Mouse (Mus musculus) hindbrain, embryonic 16.5 days (tissue): Measurements from ENCODE around the gene Gtf2f2. TPM values are rescaled to one million over a fixed set of nuclear protein-coding genes. Genes with fewer than 3 reads are reported as not detected.
"Not testable (repeated sequence)": the region's sequence is repeated elsewhere in the genome, so short reads cannot be mapped to it uniquely, and the experiment has no call there.

Experiments
- ATAC-seq: fragments of 200-750 bp; cut with Nextera tagmentation; 2 replicates; pipeline ENCODE4 v1.8.0; 2017; ENCODE audit warnings: moderate TSS enrichment, moderate library complexity
- H3K27ac ChIP-seq: fragments of 300-500 bp; sonication (generic); 2 replicates; pipeline ENCODE4 v1.5.1; 2014; ENCODE audit warnings: low read depth, mild to moderate bottlenecking, control low read depth, low read length, moderate library complexity
- H3K27me3 ChIP-seq: fragments of 300-500 bp; sonication (generic); replicated peaks from 2 replicates; pipeline ENCODE4 v1.6.1; 2014; ENCODE audit warnings: low read length; ENCODE audit not compliant: control insufficient read depth, insufficient read depth
- H3K36me3 ChIP-seq: fragments of 300-500 bp; sonication (generic); 2 replicates; pipeline ENCODE4 v1.6.1; 2014; ENCODE audit warnings: mild to moderate bottlenecking, low read length, moderate library complexity, mixed read lengths; ENCODE audit not compliant: control insufficient read depth, insufficient read depth
- H3K4me1 ChIP-seq: fragments of 300-500 bp; sonication (generic); 2 replicates; pipeline ENCODE4 v1.6.1; 2014; ENCODE audit warnings: low read depth, low read length; ENCODE audit not compliant: control insufficient read depth, insufficient read depth
- H3K4me2 ChIP-seq: fragments of 300-500 bp; sonication (generic); 2 replicates; pipeline ENCODE4 v1.6.1; 2014; ENCODE audit warnings: mild to moderate bottlenecking, low read length, control low read depth, moderate library complexity
- H3K4me3 ChIP-seq: fragments of 300-500 bp; sonication (generic); 2 replicates; pipeline ENCODE4 v1.5.1; 2014; ENCODE audit warnings: mild to moderate bottlenecking, low read length, control low read depth, moderate library complexity
- H3K9ac ChIP-seq: fragments of 300-500 bp; sonication (generic); 2 replicates; pipeline ENCODE4 v1.6.1; 2014; ENCODE audit warnings: low read depth, mild to moderate bottlenecking, control low read depth, low read length, moderate library complexity
- H3K9me3 ChIP-seq: fragments of 300-500 bp; sonication (generic); 2 replicates; pipeline ENCODE4 v1.6.1; 2014; ENCODE audit warnings: mild to moderate bottlenecking, low read length, moderate library complexity; ENCODE audit not compliant: control insufficient read depth
- WGBS: fragments of 180-500 bp; shearing (Covaris S2); extraction: QIAGEN DNeasy Blood & Tissue Kit; methylation state at CpG from one replicate; pipeline ENCODE4 v1.1.7; 2014; 5-methylcytosine and 5-hydroxymethylcytosine counted together
- polyA plus RNA-seq: library from polyadenylated mRNA; unstranded; fragments of >200 nt; fragmentation: Nextera tagmentation; extraction: Ambion mirVana; gene quantifications from 2 replicates; pipeline ENCODE4 v1.2.1, GENCODE M21; 2015

Gene Gtf2f2
- polyA plus RNA-seq, 1 experiment from 2014 or later, result 33.2 TPM

- no peak overlapping the region for H3K9ac ChIP-seq
- no peaks in the 10 kb centered on the region for H3K36me3 ChIP-seq
- 57% methylated on average over 2 of the region's 2 CpGs for WGBS
- H3K4me1 ChIP-seq, result no peaks in the 10 kb centered on the region
- ATAC-seq, result no peak
- no peaks in the 10 kb centered on the region for H3K9me3 ChIP-seq
- no peak overlapping the region for H3K4me2 ChIP-seq
- no peak overlapping the region for H3K4me3 ChIP-seq
- no peaks in the 10 kb centered on the region for H3K27me3 ChIP-seq
- H3K27ac ChIP-seq, result no peak overlapping the region
These were observed 57.7 kb downstream of the Gtf2f2 start for GRCm38 (mm10) chr14:75953011-75953410.

- H3K27me3 ChIP-seq, result no peaks in the 10 kb centered on the region
- no peak overlapping the region for H3K9ac ChIP-seq
- H3K4me2 ChIP-seq, result no peak overlapping the region
- H3K36me3 ChIP-seq, result no peaks in the 10 kb centered on the region
- 37% methylated on average over 3 of the region's 3 CpGs for WGBS
- H3K4me1 ChIP-seq, result peaks cover 4% of the 10 kb centered on the region
- no peak overlapping the region; the same call in 1 of the 2 replicates for H3K27ac ChIP-seq
- ATAC-seq, result peak; percentile 65; the same call in 1 of the 2 replicates
- no peaks in the 10 kb centered on the region for H3K9me3 ChIP-seq
- no peak overlapping the region for H3K4me3 ChIP-seq
These were observed 63.0 kb downstream of the Gtf2f2 start for GRCm38 (mm10) chr14:75947674-75948073.

GRCm38 (mm10) chr14:75942365-75942764 lies 68.3 kb downstream of the Gtf2f2 start:
- no peaks in the 10 kb centered on the region for H3K4me1 ChIP-seq
- ATAC-seq, result no peak
- 96% methylated on average over 3 of the region's 3 CpGs for WGBS
- no peaks in the 10 kb centered on the region for H3K36me3 ChIP-seq
- H3K4me2 ChIP-seq, result no peak overlapping the region
- H3K9me3 ChIP-seq, result no peaks in the 10 kb centered on the region
- H3K9ac ChIP-seq, result no peak overlapping the region
- H3K27ac ChIP-seq, result no peak overlapping the region
- H3K27me3 ChIP-seq, result no peaks in the 10 kb centered on the region
- no peak overlapping the region for H3K4me3 ChIP-seq

DNA sequence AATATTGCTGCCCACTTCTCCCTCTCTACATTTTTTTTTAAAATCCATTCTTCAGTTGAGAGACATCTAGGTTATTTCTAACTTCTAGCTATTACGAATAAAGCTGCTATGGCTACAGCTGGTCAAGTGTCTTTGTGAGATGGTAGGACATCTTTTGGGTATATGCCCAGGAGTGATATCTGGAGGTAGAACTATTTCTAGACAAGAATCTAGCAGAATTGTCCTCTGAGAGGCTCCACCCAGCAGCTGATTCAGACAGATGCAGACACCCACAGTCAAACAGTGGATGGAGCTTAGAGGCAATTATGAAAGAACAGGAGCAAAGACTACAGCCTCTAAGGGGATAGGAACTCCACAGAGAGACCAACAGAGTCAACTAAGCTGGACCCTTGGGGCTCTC lies 69.2 kb downstream of the Gtf2f2 start:
- H3K4me3 ChIP-seq, result no peak overlapping the region

DNA sequence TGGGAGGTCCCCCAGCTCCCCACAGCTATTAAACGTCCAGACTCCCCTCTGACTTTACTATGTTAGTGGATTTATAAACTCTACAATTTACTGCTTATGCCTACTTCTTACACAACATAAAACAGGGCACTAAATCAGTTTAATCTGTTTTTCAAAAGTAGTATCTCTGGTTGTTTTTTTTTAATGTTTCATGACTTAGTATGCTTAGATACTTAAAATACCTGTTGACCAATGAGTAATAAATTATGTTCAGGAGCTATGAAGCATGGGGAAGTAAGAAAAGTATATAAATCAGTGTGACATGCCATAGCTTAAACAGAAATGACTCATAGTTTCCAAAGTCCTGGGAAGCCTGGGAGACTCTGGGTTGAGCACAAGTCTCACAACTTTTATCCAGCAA lies 73.0 kb downstream of the Gtf2f2 start:
- H3K9ac ChIP-seq, result no peak overlapping the region
- no peaks in the 10 kb centered on the region for H3K9me3 ChIP-seq
- no peak overlapping the region for H3K4me3 ChIP-seq
- H3K36me3 ChIP-seq, result no peaks in the 10 kb centered on the region
- no peak overlapping the region for H3K27ac ChIP-seq
- H3K4me2 ChIP-seq, result no peak overlapping the region
- H3K4me1 ChIP-seq, result no peaks in the 10 kb centered on the region
- no peaks in the 10 kb centered on the region for H3K27me3 ChIP-seq
- ATAC-seq, result no peak
- 87% methylated on average over 1 of the region's 1 CpGs for WGBS

More for the DNA sequence above, 69.2 kb downstream of the Gtf2f2 start:
- Histone ChIP-seq H3K27ac (no peak overlapping the region), H3K36me3 (no peaks in the 10 kb centered on the region), H3K27me3 (no peaks in the 10 kb centered on the region), H3K4me2 (no peak overlapping the region), H3K4me1 (no peaks in the 10 kb centered on the region), H3K9ac (no peak overlapping the region), H3K9me3 (no peaks in the 10 kb centered on the region)
- no peak for ATAC-seq
- WGBS, result 96% methylated on average over 1 of the region's 1 CpGs

DNA sequence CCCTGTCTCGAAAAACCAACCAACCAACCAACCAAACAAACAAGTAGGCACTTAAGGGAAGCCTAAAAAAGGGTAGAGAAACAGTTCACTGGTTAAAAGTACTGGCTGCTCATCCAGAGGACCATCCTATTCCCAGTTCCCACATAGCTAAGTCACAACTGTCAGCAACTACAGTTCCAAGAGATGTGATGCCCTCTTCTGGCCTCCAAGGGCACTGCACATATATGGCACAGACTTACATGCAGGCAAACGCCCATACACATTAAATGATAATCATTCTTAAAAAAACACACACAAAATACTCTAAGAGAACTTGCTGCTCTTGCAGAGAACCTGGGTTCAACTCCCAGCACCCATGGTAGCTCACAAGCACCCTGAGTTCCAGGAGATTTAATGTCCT lies 76.3 kb downstream of the Gtf2f2 start:
- Histone ChIP-seq H3K27ac (no peak overlapping the region), H3K9me3 (no peaks in the 10 kb centered on the region), H3K9ac (no peak overlapping the region), H3K4me3 (no peak overlapping the region), H3K4me2 (no peak overlapping the region), H3K36me3 (no peaks in the 10 kb centered on the region), H3K4me1 (no peaks in the 10 kb centered on the region), H3K27me3 (no peaks in the 10 kb centered on the region)
- WGBS, result 90% methylated on average over 2 of the region's 2 CpGs
- no peak for ATAC-seq

DNA sequence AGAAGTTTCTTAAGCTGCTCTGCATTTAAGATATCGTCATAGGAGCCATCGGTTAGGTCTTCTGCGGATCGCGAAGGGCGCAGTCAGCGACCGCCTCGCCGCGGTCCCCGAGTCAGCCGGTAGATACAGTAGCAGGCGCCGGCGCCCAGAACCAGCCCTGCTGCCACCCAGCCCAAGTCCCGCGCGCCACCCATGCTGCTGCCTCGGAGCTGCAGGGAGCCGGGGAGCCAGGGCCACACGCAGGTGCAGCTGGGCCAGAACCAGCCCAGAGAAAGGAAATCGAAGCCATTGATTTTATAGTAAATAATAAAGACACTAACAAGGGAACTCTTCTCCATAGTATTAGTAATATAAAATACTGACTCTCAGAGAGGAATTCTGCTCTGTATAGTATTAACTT lies 79.4 kb downstream of the Gtf2f2 start:
- 97% methylated on average over 23 of the region's 23 CpGs for WGBS
- no peaks in the 10 kb centered on the region for H3K9me3 ChIP-seq
- H3K27ac ChIP-seq, result no peak overlapping the region
- no peaks in the 10 kb centered on the region for H3K36me3 ChIP-seq
- H3K4me2 ChIP-seq, result no peak overlapping the region
- no peaks in the 10 kb centered on the region for H3K4me1 ChIP-seq
- no peak overlapping the region for H3K4me3 ChIP-seq
- ATAC-seq, result no peak
- H3K27me3 ChIP-seq, result no peaks in the 10 kb centered on the region
- H3K9ac ChIP-seq, result no peak overlapping the region

DNA sequence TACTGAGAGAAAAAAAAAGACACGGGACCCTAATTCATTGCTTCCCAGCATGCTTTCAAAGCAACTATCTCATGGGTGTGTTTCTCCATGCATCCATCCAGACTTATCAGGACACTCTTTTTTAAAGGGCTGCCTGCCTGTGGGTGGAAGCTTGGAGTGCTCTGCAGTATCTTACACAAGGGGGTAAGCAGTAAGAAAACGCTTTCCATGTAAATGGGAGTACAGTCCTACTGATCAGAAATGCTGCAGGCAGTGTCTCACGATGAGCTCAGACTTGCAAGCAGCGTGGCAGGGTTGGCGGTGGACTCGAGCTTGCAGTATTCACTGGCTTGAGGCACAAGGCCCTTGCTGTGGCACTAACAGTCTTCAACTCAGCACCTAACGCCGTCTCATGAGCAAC lies 81.0 kb downstream of the Gtf2f2 start:
- not testable (repeated sequence) for H3K36me3 ChIP-seq, H3K4me3 ChIP-seq, H3K27me3 ChIP-seq, H3K27ac ChIP-seq, H3K9me3 ChIP-seq, ATAC-seq, H3K9ac ChIP-seq, H3K4me2 ChIP-seq, H3K4me1 ChIP-seq
- 82% methylated on average over 8 of the region's 8 CpGs for WGBS

DNA sequence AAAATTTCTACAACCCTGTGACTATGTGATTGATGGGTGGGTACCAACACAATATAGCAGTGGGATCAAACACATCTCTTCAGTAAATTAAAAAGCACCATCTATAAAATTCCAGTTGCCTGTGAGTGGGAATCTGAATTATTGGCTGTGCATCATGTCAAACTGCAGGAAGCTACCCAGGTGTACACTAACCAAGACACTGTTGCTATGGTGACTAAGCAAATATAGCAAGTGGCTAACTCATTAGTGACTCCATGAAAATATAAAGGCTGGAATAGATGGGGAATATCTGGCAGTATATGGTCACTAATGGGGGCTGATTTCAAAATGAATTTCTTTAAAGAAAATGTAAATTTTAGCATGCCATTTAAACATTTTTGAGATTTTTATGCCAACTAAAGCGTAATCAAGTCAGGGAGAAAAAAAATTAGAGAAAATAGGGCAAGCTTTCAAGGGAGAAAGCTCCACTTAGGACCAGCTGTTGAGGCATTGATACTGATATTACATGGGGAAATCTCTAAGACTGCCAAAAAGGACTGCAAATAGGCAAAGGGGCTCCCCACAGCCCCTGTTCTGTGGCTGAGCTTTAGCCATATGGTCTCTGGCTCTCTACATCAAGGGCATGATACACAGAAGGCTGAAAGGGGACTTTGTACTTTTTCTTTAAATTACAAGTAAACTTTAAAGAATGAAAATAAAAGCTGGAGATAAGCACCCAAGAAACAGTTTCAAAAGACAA lies 87.2 kb downstream of the Gtf2f2 start:
- Histone ChIP-seq H3K9ac (no peak overlapping the region), H3K36me3 (no peaks in the 10 kb centered on the region), H3K4me2 (no peak overlapping the region), H3K4me1 (no peaks in the 10 kb centered on the region; the same call in none of the 2 replicates), H3K27ac (no peak overlapping the region), H3K27me3 (no peaks in the 10 kb centered on the region), H3K4me3 (no peak overlapping the region), H3K9me3 (no peaks in the 10 kb centered on the region)
- WGBS, result 71% methylated on average over 1 of the region's 1 CpGs
- ATAC-seq, result peak; percentile 48; the same call in 1 of the 2 replicates
